Mouse (Mus musculus) ES-Bruce4 (cell line): ENCODE data around the gene Uqcc2.

Source experiments
- CTCF ChIP-seq: IDR thresholded peaks from one replicate; pipeline ENCODE4 v1.8.1; 2011; ENCODE audit warnings: low read depth, low read length
- EP300 ChIP-seq: IDR thresholded peaks from 2 replicates; pipeline ENCODE4 v1.6.1; 2011; ENCODE audit warnings: low read depth, low read length; ENCODE audit not compliant: insufficient read depth
- POLR2A ChIP-seq: IDR thresholded peaks from one replicate; pipeline ENCODE4 v1.8.1; 2011; ENCODE audit warnings: low read length; ENCODE audit not compliant: insufficient read depth

- TF ChIP-seq CTCF (no peak), POLR2A (no peak), EP300 (no peak)
Measured at GRCm38 (mm10) chr17:27074849-27075745, 58.6 kb downstream of the Uqcc2 start.
